Mouse (Mus musculus) ES-Bruce4 (cell line): ENCODE results near the gene Lysmd4.

Source experiments
- EP300 ChIP-seq: IDR thresholded peaks from 2 replicates; pipeline ENCODE4 v1.6.1; 2011; ENCODE audit warnings: low read depth, low read length; ENCODE audit not compliant: insufficient read depth
- POLR2A ChIP-seq: IDR thresholded peaks from one replicate; pipeline ENCODE4 v1.8.1; 2011; ENCODE audit warnings: low read length; ENCODE audit not compliant: insufficient read depth

- TF ChIP-seq POLR2A (no peak), EP300 (no peak)
Measured at GRCm38 (mm10) chr7:67207701-67208100, 14.6 kb upstream of the Lysmd4 start.
